Mouse (Mus musculus) cerebellum, postnatal 14 days (tissue): ENCODE measurements at regions not wholly inside any gene's neighbourhood (a gene's known extent, or its start where the extent isn't known, plus 50 kb on each side); places are given as distances from the start of the nearest gene placed in this dataset.
"Not testable (repeated sequence)": the region's sequence is repeated elsewhere in the genome, so short reads cannot be mapped to it uniquely, and the experiment has no call there.

Experiments used
- DNase-seq, 2 experiments: peaks; one replicate each; pipeline ENCODE4 v3.0.0; 2021; ENCODE audit warnings: mixed read lengths in 2 of 2

DNA sequence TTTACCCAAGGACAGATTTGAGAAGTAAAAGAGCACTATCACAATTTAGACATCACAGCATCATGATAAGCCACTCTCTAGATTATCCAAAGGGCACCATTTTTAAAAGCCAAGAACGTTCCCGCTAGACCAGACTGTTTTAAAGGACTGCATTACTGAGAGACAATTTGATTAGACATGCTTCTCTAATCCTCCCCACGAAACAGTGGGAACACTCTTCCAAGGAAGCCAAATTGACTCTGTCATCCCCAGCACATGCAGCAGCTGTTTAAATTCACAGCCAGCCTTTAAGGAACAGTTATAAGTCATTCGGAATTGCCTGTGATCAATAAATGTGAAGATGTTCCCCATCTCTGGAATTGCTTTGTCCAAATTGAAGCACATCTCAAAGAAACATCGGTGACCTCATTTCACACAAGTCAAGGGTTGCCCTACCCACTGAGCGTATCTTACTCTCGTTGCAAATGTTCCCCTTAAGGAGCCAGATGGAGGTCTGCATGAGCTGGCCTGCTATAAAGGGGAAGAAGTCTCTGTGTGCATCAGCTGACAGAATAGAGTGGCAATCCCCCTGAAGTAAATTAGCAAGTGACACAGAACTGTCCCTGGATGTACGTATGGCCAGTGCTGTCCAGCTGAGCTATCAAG is 393.2 kb downstream of the Pid1 start:
- DNase-seq, result peak; percentile 14 to 32

DNA sequence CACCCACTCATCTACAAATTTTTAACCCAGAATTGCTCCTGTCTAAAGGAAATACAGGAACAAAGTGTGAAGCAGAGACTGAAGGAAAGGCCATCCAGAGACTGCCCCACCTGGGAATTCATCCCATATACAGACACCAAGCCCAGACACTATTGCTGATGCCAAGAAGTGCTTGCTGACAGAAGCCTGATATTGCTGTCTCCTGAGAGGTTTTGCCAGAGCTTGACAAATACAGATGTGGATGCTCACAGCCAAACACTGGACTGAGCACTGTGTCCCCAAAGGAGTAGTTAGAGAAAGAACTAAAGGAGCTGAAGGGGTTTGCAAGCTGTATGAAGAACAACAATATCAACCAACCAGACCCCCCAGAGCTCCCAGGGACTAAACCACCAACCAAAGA is 399.3 kb downstream of the Pid1 start:
- DNase-seq, result not testable (repeated sequence)

DNA sequence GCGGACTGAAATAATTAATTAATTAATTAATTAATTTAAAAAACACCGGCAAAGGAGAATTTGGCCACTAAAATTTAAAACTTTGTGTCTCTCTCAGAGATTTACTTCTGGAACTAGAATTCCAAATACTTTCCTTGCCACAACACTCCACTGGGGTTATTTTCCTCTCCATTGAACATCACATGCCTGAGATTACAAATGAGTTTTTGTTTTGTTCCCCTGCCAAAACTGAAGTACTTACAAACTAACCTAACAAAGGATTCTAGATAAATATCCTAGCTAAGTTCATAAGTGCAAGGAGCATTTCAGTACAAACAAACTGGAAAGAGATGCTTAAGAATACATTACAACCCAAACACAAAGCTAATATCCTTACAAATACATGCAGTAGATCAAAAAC is 402.2 kb downstream of the Pid1 start:
- no peak for DNase-seq

DNA sequence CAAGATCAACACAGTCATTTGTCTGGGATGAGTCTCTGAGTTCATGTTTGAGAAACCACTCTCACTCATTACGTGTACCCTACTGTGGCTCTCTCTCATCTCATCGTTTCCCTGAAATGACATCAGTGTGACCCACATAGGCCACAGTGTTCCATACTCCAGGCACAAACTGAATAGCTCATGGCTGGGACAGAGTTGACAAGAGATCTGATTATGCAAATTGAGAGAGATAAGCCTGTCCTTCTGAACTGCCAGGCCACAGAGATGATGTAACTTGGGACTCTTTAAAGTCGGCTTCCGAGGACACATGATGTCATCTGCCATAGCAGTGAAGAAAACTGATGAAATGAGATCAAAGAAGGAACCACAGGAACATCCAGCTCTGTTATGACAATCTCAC is 404.2 kb downstream of the Pid1 start:
- DNase-seq, result no peak

DNA sequence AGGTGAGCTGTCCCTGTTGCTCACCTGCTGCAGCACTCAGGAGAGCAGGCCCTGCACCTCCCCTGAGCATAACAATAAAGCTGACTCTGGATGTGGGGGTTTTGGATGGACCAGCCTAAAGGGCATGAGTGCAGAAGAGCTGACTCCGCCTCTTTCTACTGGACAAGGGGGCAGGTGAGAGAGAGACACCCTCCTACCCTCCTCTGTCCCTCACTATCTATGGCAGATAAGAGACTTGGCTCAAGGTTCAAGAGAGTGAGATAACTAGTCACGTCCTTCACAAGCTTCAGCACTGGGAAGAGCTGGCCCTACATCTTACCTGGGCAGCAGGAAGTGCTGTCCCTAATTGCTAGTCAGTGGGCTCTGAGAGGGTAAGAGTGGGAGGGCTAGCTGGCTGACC is 441.1 kb downstream of the Pid1 start:
- no peak for DNase-seq

DNA sequence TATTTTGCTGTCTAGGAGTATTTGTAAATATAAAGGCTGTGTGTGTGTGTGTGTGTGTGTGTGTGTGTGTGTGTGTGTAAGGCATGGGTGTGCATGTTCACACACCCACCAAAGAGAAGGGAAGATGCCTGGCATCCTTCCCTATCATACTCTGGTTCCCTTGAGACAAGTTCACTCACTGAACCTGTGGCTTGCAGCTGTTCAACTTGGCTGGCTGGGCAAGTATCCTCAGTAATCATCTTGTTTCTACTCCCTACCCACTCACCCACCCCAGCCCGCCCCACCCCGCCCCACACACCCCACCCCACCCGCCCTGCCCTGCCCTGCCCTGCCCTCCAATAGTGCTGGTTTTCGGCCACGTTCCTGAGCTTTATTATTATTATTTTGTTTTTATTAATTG is 448.5 kb downstream of the Pid1 start:
- no peak for DNase-seq

DNA sequence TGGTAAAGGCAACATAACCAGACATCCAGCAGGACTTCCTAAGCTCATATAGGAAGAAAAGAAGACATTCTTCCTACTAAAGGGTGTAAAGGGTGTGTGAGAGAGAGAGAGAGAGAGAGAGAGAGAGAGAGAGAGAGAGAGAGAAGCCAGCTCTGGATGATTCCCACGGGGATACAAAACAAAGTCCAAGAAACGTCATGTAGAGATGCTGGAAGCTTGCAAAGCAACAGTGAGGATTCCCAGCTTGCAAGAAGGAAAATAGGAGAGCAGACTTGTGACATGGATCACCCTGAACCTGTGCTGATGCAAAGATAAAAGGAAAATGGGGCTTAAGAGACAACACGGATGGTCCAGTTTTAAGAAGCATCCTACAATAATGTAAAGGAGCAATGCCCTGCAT is 456.6 kb downstream of the Pid1 start:
- DNase-seq, result no peak

DNA sequence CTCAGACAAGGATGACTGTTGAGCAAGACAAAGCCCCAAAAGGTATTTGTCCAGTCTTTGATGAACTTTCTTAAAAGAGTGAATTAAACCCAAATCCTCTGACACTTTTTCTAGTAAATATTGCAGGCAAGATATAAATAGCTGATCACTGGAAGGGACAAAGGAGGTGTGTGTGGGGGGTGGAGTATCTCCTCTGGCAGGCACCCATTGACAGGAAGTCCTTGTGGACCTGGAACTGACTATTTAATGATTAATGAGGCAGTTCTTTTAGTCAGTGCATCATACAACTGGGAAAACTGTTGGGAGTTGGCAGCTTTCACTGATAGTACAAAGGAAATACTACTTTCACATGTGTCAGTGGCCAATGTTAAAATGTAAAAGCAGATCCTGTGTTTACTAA is 457.1 kb downstream of the Pid1 start:
- no peak for DNase-seq

DNA sequence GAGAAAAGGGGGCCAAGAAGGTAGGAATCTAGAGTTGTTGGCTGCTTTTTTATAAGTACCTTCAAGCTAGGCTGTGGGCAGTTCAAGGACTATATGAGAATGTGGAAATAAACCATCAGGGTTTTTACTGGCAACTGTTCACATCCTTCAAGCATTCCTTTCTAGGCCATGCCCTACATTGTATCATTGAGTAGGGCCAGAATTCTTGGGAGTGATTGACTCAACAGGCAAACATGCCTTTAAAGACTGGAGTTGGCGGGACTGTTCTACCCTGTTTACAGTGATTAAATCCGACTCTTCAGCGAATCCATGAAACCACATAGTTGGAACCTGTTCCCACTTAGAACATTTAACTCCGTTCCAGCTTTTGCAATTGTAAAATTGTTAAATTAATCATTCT is 463.8 kb downstream of the Pid1 start:
- no peak for DNase-seq

DNA sequence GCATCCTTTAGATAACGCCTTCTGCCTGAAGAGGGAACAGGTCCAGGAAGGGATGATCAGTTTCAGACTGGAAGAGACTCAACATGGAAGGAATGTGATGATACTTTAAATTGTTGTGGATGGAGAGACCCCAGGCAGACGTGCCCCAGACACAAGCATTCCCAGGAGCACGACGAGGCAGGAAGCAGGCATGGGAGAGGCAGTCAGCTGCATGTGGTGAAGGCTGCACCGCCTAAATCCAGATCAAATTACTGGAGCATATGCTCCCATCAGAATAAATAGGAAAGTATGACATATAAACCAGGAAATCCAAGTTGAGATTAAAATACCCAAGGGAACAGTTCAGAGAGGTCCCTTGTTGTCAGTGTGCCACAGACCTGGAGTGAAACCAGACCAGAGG is 467.3 kb downstream of the Pid1 start:
- DNase-seq, result no peak

DNA sequence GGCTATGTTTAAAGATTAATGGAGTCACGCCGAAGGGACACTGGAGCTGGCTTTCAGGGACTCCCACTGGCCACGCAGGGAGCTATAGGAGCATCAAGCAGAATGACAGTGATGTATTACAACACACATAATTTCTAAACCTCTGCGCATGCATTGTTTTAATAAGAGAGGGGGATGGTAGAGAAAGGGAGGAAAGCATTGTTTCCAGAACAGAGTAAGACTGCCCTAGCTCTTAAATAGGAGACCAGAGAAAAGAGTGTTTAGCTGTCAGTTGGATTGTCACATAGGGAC is 471.1 kb upstream of the Sphkap start:
- no peak for DNase-seq

DNA sequence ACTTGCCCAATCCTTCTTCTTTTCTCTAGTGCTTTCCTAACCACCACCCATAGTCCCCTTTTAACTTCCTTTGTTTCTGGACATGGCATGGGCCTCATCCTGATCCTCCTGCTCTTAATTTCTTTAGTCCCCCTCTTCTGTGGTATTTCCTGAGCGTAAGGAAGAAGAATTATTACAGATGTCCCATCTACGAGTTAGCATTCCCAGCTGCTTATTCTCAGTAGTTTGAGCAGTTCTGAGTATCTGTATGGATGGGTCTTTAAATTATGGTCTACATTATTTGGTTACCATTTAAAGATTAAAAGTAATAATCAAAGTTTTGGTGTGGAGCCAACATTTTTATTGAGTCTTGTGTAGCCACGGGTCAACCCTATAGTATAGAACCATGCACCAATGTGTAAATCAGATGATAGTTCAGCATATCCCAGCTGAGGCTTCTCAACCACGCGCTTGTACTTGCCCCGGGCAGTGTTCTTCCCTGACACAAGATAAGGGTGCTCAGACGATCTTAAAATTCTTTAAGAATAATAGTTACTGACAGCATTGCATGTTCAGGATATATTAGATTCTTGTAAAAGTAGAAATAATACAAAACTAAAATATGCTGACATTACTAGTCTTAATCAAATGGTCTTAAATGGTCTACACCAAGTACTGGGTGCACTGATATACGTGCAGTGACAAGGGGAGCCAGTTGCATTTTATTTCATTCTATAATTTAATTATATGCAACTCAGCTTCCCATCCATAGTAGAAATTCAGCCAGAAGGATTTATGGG is 470.5 kb upstream of the Sphkap start:
- DNase-seq, result no peak

DNA sequence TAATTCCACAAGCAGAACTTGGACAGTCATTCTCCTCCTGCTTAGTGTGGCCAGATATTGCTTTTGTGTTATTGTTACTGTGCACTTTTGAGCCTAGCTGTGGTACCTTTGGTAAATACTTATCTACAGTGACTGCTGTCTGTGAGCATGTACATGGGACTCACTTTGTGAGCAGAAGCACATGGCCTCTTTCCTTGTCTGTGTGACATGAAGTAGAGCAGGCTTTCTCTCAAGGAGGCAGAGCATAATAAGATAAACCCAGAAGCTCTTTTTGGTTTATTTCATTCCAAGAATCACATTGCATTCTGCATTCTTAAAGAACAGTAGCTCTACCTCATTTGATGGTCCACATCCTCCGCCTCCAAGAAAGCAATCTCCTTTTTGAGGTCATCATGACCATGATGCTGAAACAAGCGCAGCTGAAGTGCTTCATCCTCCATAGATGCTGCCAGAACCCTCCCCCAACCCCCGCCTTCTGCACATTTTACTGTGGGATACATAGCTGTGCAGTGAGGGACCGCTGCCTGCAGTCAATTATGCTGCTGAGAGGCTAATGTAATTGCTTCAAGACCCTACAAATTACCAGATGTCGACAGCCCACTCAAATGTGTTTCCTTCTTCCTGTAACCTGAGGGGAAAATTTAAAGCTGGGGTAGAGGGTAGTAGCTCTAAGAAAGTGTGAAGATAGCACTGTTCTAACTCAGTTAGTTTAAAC is 463.0 kb upstream of the Sphkap start:
- peak; percentile 28 to 37 for DNase-seq

DNA sequence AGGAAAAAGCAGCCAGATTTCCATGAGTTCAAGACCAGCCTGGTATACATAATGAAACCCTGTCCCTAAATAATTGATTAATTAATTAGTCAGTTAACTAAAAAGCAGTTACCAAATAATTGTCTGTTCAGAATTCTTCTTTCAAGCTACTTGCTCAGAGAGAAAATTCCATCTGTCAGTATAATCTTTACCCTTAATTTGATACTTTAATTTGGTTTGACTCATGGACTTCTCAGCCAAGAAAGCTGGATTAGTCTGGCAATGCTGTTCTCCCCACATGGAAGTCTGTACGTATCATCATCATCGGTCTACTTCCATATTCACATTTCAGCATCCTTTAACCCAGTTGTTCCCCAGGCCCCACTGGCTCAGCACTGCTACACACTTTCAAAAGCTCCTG is 461.0 kb upstream of the Sphkap start:
- DNase-seq, result no peak

DNA sequence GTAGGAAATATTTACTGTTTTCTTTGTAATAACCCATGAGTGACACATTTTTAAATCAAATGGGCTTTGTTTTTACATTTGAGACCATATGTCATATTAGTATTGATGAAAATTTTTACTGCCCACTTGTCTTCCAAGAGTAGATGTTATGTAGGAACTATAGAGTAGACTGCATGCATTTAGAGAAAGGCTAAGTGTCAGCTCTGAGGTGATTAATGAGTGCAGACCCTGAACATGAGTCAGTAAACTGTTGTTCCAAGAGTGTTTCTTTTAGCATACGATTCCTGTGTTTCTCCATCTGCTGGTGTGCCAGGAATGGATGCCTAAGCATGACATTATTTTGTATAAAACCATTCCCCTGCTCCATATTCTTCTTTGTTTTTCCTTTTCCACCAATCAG is 454.5 kb upstream of the Sphkap start:
- no peak for DNase-seq

DNA sequence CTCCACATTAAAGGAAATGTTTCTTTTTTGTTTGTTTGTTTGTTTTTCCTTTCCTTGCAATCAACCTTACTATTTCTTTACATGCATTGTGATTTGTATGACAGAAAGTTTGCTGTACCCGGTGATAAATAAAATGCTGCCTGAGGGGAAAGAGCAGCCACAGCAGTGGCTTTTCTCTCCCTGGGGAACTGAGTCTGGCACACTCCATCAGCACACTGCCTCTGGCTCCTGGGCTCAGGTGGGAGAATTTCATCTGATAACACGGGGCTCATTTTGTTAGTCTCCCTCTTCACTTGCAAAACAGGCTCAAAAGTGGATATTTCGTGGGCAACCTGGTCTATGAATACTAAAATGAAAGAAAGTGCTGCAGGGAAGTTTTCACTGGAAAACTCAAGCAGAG is 454.1 kb upstream of the Sphkap start:
- DNase-seq, result no peak

DNA sequence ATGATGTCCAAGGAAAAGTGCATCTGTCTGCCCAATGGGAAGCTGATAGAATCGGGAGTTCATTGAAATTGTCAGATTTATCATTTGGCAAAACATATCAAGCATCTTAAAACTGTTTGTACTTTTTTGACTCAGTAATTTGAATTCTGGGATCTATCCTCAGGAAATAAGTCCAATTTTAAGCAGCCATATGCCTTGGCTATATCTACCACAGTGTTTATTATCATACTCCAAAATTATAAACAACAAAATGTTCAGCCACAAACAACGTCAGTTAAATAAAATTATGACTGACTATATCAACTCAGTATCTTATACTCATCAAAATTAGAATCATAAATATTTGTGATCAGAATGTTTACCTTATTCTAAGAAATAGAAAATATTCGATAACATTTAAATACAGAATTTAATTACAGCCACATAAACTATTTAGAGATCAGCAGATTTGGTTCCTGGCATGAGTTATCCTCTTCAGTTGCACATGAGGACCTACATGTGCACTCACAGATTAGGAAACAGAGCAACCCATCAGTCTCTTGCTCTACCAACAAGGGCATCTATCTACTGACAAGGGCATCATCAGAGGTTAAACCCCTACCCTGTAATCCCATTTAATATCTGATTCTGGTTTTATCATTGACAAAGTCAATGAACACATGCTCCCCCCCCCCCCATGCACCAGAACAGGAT is 451.9 kb upstream of the Sphkap start:
- no peak for DNase-seq

DNA sequence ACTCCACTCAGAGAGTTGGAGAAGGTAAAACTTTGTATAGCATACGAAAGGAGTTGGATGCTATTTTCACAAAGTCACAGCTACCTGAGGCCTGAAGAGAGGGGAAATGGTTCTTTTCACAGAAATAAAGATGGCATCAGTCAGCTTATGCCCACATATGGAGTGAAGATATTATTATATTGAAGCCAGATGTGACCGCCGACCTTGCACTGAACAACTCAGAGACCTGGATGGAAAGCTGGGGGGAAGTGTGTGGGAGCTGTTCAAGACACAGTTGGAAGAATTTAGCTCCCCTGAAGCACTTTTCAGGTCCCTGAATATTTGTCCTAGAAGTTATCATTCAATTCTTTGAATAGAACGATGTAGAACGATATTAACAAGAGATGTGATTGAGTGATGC is 446.0 kb upstream of the Sphkap start:
- DNase-seq, result no peak

DNA sequence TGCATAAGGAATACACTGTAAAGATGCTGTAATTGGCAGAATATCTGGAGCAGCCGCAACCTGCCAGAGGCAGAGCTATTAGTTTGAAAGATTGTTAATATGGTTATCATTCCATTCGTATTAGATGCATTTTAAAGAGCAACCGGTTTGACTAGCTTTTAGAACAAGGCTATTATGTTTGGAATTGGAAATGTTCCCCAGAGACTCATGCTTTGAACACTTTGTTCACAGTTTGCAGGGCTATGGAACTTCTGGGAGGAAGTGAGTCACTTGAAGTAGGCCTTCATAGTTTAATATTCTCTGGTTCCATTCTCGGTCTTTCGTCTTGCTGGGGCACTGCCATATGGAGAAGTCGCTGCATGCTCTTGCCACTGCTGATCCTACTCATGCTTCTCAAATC is 443.1 kb upstream of the Sphkap start:
- DNase-seq, result no peak

DNA sequence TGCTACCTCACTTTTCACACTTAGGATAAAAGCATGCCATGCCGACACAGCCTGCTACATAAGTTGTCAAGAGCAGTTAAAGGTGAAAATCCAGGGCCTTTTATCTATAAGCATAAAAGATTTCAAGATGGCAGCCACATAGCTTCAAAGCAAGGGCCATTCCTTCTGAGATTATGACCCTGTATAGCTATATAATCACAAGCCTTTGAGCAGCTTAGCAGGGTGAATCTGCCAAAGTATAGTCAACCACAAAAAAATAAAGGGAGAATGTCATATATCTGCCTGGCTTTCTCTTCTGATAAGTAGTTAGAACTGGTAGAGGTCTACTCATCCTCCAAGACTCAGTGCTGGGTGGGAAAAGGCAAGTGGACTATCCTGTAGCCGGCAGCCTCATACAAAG is 440.4 kb upstream of the Sphkap start:
- no peak for DNase-seq

DNA sequence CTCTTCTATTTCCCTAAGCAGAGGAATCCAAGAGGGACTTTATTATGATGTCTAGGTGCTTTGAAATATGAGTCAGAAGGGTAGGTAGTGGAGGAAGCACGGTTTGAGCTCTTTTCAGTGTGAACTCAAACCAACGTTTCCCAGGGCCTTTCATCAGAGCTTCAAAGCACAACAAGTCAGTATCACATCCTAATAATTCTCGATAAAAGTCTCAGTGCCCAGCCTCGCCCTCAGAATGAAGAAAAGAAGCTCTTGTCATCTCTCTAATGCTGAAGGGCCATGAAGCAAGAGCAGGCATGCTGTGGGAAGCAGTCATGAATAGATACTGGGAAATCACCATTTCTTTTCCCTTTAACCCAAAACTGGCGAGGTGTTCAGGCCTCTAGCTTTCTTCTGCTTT is 440.0 kb upstream of the Sphkap start:
- no peak for DNase-seq

DNA sequence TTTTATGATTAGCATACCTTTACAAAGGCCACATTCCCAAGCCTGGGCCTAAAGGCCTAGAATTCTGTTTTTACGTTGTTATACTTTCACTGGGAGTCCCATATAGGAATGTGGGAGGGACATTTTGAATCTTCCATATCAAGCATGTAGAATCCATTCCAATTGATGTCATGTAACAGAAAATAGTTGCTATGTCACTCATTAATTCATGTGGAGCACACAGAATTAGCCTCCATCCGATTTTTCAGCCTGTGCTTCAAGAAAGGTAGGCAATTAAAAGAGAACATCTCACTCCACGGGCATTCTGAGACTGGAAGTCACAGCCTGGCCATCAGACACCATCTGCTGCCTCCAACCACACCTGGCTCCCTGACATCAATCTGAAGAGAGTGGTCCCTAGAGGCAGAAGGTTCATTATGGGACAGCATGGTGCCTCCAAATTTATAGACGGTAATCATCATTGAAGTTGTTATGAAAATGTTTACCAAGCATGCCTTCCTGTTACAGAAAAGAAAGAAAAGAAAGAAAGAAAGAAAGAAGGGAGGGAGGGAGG is 436.9 kb upstream of the Sphkap start:
- peak; percentile 19 to 22 for DNase-seq

DNA sequence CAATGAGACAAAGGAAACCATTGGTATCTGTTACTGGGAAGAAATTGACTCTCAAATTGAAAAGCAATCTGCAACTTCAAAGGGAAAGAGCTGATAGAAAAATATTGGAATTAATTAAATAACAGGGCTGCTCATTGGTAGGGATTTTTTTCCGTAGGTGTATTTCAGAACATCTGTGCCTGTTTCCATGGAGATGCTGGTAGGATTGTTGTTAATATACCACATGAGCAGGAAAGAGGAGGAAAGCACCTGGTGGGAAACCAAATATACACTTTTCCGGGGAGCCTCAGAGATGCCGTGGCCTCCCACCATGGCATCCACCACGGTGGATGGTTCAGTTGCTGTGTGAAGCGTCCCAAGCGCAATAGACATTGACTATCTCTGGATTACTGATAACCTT is 428.0 kb upstream of the Sphkap start:
- DNase-seq, result no peak

DNA sequence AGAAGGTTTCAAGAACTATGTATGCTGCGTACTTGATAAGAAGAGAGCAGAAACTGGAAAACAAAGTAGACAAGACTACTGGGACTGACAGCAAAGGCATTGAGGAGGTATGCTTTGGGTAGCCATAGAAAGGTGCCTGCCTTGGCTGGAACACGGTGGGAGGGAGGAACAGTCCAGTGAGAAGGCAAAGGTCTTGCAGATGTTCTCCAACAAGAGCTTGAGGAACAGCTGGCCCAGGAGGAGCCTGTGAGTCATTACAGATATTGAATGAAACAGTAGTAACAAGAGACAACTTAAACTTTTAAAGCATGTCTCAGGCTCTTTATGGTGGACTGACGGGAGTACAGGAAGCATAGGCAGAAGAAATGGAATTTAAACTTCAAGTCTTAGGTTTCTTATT is 424.9 kb upstream of the Sphkap start:
- DNase-seq, result no peak
